35 mouse cellular contexts compared by ENCODE assay signal in genomic region chr11:103733961-103734360, GRCm38 (mm10). TPM values are rescaled to one million over a fixed set of nuclear protein-coding genes. Genes with fewer than 3 reads are reported as not detected.
DNase-seq lines count a peak whose midpoint lies in the region; ATAC-seq lines count a peak whose summit lies in the region.
"Had no signal": no experiment of that assay in that cellular context is flagged by ENCODE, and none has a peak within 500 bp of the region (broad histone marks: within the 10 kb centered on the region; RNA-seq: fewer than 3 reads in every experiment).

No protein-coding gene starts in this region.

- 0 out of 2 replicates have a peak, but pooled peaks cover 2% of the 10 kb centered on the region for H3K4me1 ChIP-seq in forebrain, embryonic 14.5 days (ENCODE audit: control insufficient read depth, insufficient read depth, low read length)
- peaks cover 11% of the 10 kb centered on the region for H3K4me1 ChIP-seq in forebrain, embryonic 10.5 days
- peaks cover 46% of the 10 kb centered on the region for H3K4me1 ChIP-seq in kidney, embryonic 15.5 days
- H3K4me1 ChIP-seq: embryonic facial prominence, embryonic 15.5 days; forebrain, embryonic 13.5 days; limb, embryonic 13.5 days; liver, embryonic 12.5 days; neural tube, embryonic 12.5 days had no signal

- DNase-seq in forebrain, embryonic 14.5 days (ENCODE audit: low spot score), result peak; percentile 36
- no peak for DNase-seq in forebrain, embryonic 10.5 days (ENCODE audit: extremely low spot score, low spot score)
- DNase-seq in kidney, adult 11 months, result no peak
- DNase-seq in MN1 (ENCODE audit: low spot score), result peak; percentile 19
- peak; percentile 44 for DNase-seq in kidney, postnatal 10 days
- DNase-seq in heart, postnatal 4 days, result no peak
- DNase-seq: adrenal gland, adult 2 months; cerebellum, adult 11-12 months; cerebellum, adult 9-11 months; gastrocnemius, postnatal 25 days; heart, adult 11 months; lung, postnatal 14 days; right cerebral cortex, adult 18-20 months; spleen, adult 18-20 months; thymus, postnatal 14 days had no signal

- H3K27ac ChIP-seq in forebrain, embryonic 14.5 days (ENCODE audit: low read depth, low read length), result no peak overlapping the region
- no peak overlapping the region; the same call in 1 of the 2 replicates for H3K27ac ChIP-seq in forebrain, embryonic 10.5 days
- peak overlapping the region; percentile 65 for H3K27ac ChIP-seq in kidney, embryonic 15.5 days
- H3K27ac ChIP-seq: embryonic facial prominence, embryonic 15.5 days; forebrain, embryonic 13.5 days; hindbrain, embryonic 14.5 days; layer of hippocampus, adult 2 months; left cerebral cortex, adult 2 months; limb, embryonic 13.5 days; liver, embryonic 12.5 days; midbrain, embryonic 10.5 days; neural tube, embryonic 12.5 days had no signal

- H3K9ac ChIP-seq in forebrain, embryonic 14.5 days (ENCODE audit: low read length), result no peak overlapping the region
- no peak overlapping the region for H3K9ac ChIP-seq in kidney, embryonic 15.5 days
- H3K9ac ChIP-seq: embryonic facial prominence, embryonic 15.5 days; forebrain, embryonic 13.5 days; hindbrain, embryonic 14.5 days; limb, embryonic 13.5 days; liver, embryonic 12.5 days; liver, postnatal 0 days; neural tube, embryonic 12.5 days had no signal

- H3K9me3 ChIP-seq in forebrain, embryonic 14.5 days (replicated peaks; ENCODE audit: control insufficient read depth, low read length), result no peaks in the 10 kb centered on the region
- no peaks in the 10 kb centered on the region for H3K9me3 ChIP-seq in forebrain, embryonic 10.5 days
- H3K9me3 ChIP-seq in kidney, embryonic 15.5 days (replicated peaks), result no peaks in the 10 kb centered on the region
- H3K9me3 ChIP-seq: embryonic facial prominence, embryonic 15.5 days; forebrain, embryonic 13.5 days; limb, embryonic 13.5 days; liver, embryonic 12.5 days; midbrain, embryonic 10.5 days; neural tube, embryonic 12.5 days had no signal

- ATAC-seq in forebrain, embryonic 14.5 days, result no peak
- no peak for ATAC-seq in kidney, embryonic 15.5 days (replicated peaks; ENCODE audit: low FRiP score)
- ATAC-seq: activated CD4-positive, CD25-positive, alpha-beta regulatory T cell, adult 4 months; CD4-positive, CD25-positive, alpha-beta regulatory T cell, adult 4 months; forebrain, embryonic 13.5 days; liver, embryonic 12.5 days; liver, postnatal 0 days had no signal

- 99% methylated on average over 2 of the region's 2 CpGs for WGBS in forebrain, embryonic 14.5 days
- 86% methylated on average over 2 of the region's 2 CpGs for whole genome bisulfite sequencing in forebrain, embryonic 10.5 days
- WGBS in kidney, embryonic 15.5 days, result 88% methylated on average over 2 of the region's 2 CpGs

- H3K27me3 ChIP-seq in forebrain, embryonic 14.5 days (replicated peaks; ENCODE audit: control insufficient read depth, insufficient read depth, low read length), result no peaks in the 10 kb centered on the region
- H3K27me3 ChIP-seq in forebrain, embryonic 10.5 days (ENCODE audit: poor library complexity, severe bottlenecking), result peaks cover 62% of the 10 kb centered on the region
- peaks cover 64% of the 10 kb centered on the region for H3K27me3 ChIP-seq in kidney, embryonic 15.5 days
- H3K27me3 ChIP-seq: embryonic facial prominence, embryonic 15.5 days had no signal

- no peak overlapping the region for H3K4me2 ChIP-seq in forebrain, embryonic 14.5 days (ENCODE audit: low read length)
- H3K4me2 ChIP-seq in kidney, embryonic 15.5 days, result no peak overlapping the region
- H3K4me2 ChIP-seq: embryonic facial prominence, embryonic 15.5 days; forebrain, embryonic 13.5 days; heart, embryonic 11.5 days; hindbrain, embryonic 14.5 days; limb, embryonic 13.5 days; liver, embryonic 12.5 days; neural tube, embryonic 12.5 days had no signal

- no peaks in the 10 kb centered on the region for H3K36me3 ChIP-seq in forebrain, embryonic 14.5 days (ENCODE audit: control insufficient read depth, insufficient read depth, low read length)
- H3K36me3 ChIP-seq in forebrain, embryonic 10.5 days (replicated peaks), result no peaks in the 10 kb centered on the region
- H3K36me3 ChIP-seq in kidney, embryonic 15.5 days, result no peaks in the 10 kb centered on the region
- H3K36me3 ChIP-seq: embryonic facial prominence, embryonic 15.5 days; limb, embryonic 13.5 days; liver, embryonic 12.5 days; midbrain, embryonic 10.5 days; neural tube, embryonic 12.5 days had no signal

- H3K4me3 ChIP-seq in forebrain, embryonic 14.5 days (ENCODE audit: low read depth, low read length), result no peak overlapping the region
- H3K4me3 ChIP-seq in forebrain, embryonic 10.5 days, result no peak overlapping the region
- H3K4me3 ChIP-seq in kidney, embryonic 15.5 days (replicated peaks), result no peak overlapping the region
- H3K4me3 ChIP-seq: embryonic facial prominence, embryonic 15.5 days; forebrain, embryonic 13.5 days; layer of hippocampus, adult 2 months; left cerebral cortex, adult 2 months; limb, embryonic 13.5 days; liver, embryonic 12.5 days; midbrain, embryonic 10.5 days; myocyte; neural tube, embryonic 12.5 days had no signal

RNA-seq across cellular contexts. Expression of gene Wnt9b, which starts 15.7 kb away (rescaled TPM):
- polyA plus RNA-seq in forebrain, embryonic 14.5 days (2014; fragmentation: Nextera tagmentation; extraction: Ambion mirVana), result 0.10 and 0.26 TPM in 2 replicates
- 0.99 and 1.4 TPM in 2 replicates for polyA plus RNA-seq in forebrain, embryonic 10.5 days (2016; fragmentation: Nextera tagmentation; extraction: Ambion mirVana)
- 7.2 and 7.7 TPM in 2 replicates for polyA plus RNA-seq in kidney, embryonic 15.5 days (2015; fragmentation: Nextera tagmentation; extraction: Ambion mirVana)
- 1 to 10 TPM; 1.0 to 1.2 TPM for total RNA-seq in heart, postnatal 4 days (2021)
- total RNA-seq: common myeloid progenitor, adult 5-6 weeks; hematopoietic stem cell, adult 5-6 weeks; megakaryocyte progenitor cell, adult 5-6 weeks had no signal
- polyA plus RNA-seq: activated CD4-positive, CD25-positive, alpha-beta regulatory T cell, adult 4 months; CD4-positive, CD25-positive, alpha-beta regulatory T cell, adult 4 months; liver, embryonic 12.5 days; myocyte had no signal

RNA-seq across cellular contexts. Expression of gene Gosr2, which starts 36.3 kb away (rescaled TPM):
- 105 and 106 TPM in 2 replicates for polyA plus RNA-seq in forebrain, embryonic 14.5 days (2014; fragmentation: Nextera tagmentation; extraction: Ambion mirVana)
- 99.5 and 100 TPM in 2 replicates for polyA plus RNA-seq in forebrain, embryonic 10.5 days (2016; fragmentation: Nextera tagmentation; extraction: Ambion mirVana)
- 80.4 and 83.9 TPM in 2 replicates for polyA plus RNA-seq in kidney, embryonic 15.5 days (2015; fragmentation: Nextera tagmentation; extraction: Ambion mirVana)
- 10 to 100 TPM; 60.0 to 62.1 TPM for total RNA-seq in heart, postnatal 4 days (2021)

RNA-seq across cellular contexts. Expression of gene Wnt3, which starts 40.0 kb away (rescaled TPM):
- 5.7 and 6.6 TPM in 2 replicates for polyA plus RNA-seq in forebrain, embryonic 14.5 days (2014; fragmentation: Nextera tagmentation; extraction: Ambion mirVana)
- polyA plus RNA-seq in forebrain, embryonic 10.5 days (2016; fragmentation: Nextera tagmentation; extraction: Ambion mirVana), result 2.1 and 4.2 TPM in 2 replicates
- polyA plus RNA-seq in kidney, embryonic 15.5 days (2015; fragmentation: Nextera tagmentation; extraction: Ambion mirVana), result 0.19 and 0.21 TPM in 2 replicates
- total RNA-seq in heart, postnatal 4 days (2021), result not detected
- total RNA-seq: common myeloid progenitor, adult 5-6 weeks; gastrocnemius, postnatal 25 days; hematopoietic stem cell, adult 5-6 weeks; megakaryocyte progenitor cell, adult 5-6 weeks had no signal
- polyA plus RNA-seq: adrenal gland, adult 2 months; heart, postnatal 0 days; liver, postnatal 0 days; urinary bladder, adult 2 months had no signal

Comparison
In these comparisons a context has a peak if more than half of its experiments do, and no peak if none do; other contexts are left out.
1. DNase-seq: peak in forebrain, embryonic 14.5 days (single experiment), MN1 (single experiment) and kidney, postnatal 10 days (single experiment); none in forebrain, embryonic 10.5 days (single experiment), kidney, adult 11 months (single experiment) and heart, postnatal 4 days (single experiment).